ENCODE assay signal across 8 mouse cellular contexts in the genomic region with DNA sequence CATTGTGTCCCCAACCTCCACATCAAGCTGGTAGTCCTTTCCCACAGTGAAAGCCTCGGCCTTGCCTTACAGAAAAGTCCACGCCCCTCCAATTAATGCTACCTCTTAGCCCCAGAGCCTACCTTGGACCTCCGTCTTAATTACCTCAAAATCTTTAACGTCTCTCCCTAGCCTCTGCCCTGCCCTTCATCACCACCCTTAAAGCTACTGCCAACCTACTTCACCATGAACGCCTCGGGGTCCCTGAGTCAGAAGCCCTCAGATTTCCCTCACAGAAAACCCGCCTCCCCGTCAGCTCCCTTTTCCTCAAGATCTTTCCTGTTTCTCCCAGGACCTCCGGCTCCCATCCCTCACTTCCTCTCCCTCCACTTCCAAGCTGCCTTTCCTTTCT. TPM values are rescaled to one million over a fixed set of nuclear protein-coding genes. Genes with fewer than 3 reads are reported as not detected.
A peak's percentile ranks its signal among the peaks of the same experiment; 100 is the strongest.
DNase-seq lines count a peak whose midpoint lies in the region; ATAC-seq lines count a peak whose summit lies in the region.

No protein-coding gene starts in this region.

- H3K36me3 ChIP-seq in neural tube, embryonic 11.5 days (ENCODE audit: control insufficient read depth, insufficient read depth, low read length) = no peaks in the 10 kb centered on the region
- peaks cover 16% of the 10 kb centered on the region for H3K36me3 ChIP-seq in limb, embryonic 13.5 days
- H3K36me3 ChIP-seq in stomach, embryonic 15.5 days = no peaks in the 10 kb centered on the region; the same call in 1 of the 2 replicates

- H3K4me3 ChIP-seq in neural tube, embryonic 11.5 days (ENCODE audit: low read depth, low read length) = peak overlapping the region; percentile 74
- H3K4me3 ChIP-seq in limb, embryonic 13.5 days = peak overlapping the region; percentile 60
- H3K4me3 ChIP-seq in stomach, embryonic 15.5 days (replicated peaks) = peak overlapping the region; percentile 75

- no peaks in the 10 kb centered on the region for H3K27me3 ChIP-seq in neural tube, embryonic 11.5 days (ENCODE audit: control insufficient read depth, insufficient read depth, low read length)
- H3K27me3 ChIP-seq in limb, embryonic 13.5 days = no peaks in the 10 kb centered on the region
- no peaks in the 10 kb centered on the region for H3K27me3 ChIP-seq in stomach, embryonic 15.5 days (replicated peaks)

- H3K27ac ChIP-seq in neural tube, embryonic 11.5 days (ENCODE audit: low read depth, low read length) = no peak overlapping the region
- peak overlapping the region; percentile 72; the same call in 1 of the 2 replicates for H3K27ac ChIP-seq in limb, embryonic 13.5 days
- peak overlapping the region; percentile 74 for H3K27ac ChIP-seq in stomach, embryonic 15.5 days

- H3K4me1 ChIP-seq in neural tube, embryonic 11.5 days (ENCODE audit: control insufficient read depth, insufficient read depth, low read length) = peaks cover 6% of the 10 kb centered on the region
- peaks cover 22% of the 10 kb centered on the region for H3K4me1 ChIP-seq in limb, embryonic 13.5 days
- peaks cover 18% of the 10 kb centered on the region; the same call in 1 of the 2 replicates for H3K4me1 ChIP-seq in stomach, embryonic 15.5 days

- peak overlapping the region; percentile 65 for H3K4me2 ChIP-seq in neural tube, embryonic 11.5 days (ENCODE audit: low read depth)
- peak overlapping the region; percentile 74 for H3K4me2 ChIP-seq in limb, embryonic 13.5 days (replicated peaks)
- peak overlapping the region; percentile 60 for H3K4me2 ChIP-seq in stomach, embryonic 15.5 days

- H3K9me3 ChIP-seq in neural tube, embryonic 11.5 days (ENCODE audit: control insufficient read depth, low read length) = no peaks in the 10 kb centered on the region
- H3K9me3 ChIP-seq in limb, embryonic 13.5 days = no peaks in the 10 kb centered on the region
- H3K9me3 ChIP-seq in stomach, embryonic 15.5 days = no peaks in the 10 kb centered on the region

- DNase-seq in CD4-positive, CD25-positive, alpha-beta regulatory T cell, adult 2 months (ENCODE audit: low read depth, low spot score) = peak; percentile 11
- no peak for DNase-seq in neural tube, embryonic 11.5 days (ENCODE audit: low spot score)
- DNase-seq in neural tube, embryonic 10.5 days (ENCODE audit: extremely low spot score, low spot score) = no peak
- no peak for DNase-seq in layer of hippocampus, adult 11-12 months (ENCODE audit: low spot score)
- DNase-seq in layer of hippocampus, adult 9-11 months = no peak

- peak overlapping the region; percentile 69 for H3K9ac ChIP-seq in neural tube, embryonic 11.5 days (ENCODE audit: low read length)
- H3K9ac ChIP-seq in limb, embryonic 13.5 days = peak overlapping the region; percentile 71
- peak overlapping the region; percentile 54 for H3K9ac ChIP-seq in stomach, embryonic 15.5 days

- ATAC-seq in CD4-positive, CD25-positive, alpha-beta regulatory T cell, adult 4 months = no peak
- peak; percentile 43 for ATAC-seq in neural tube, embryonic 11.5 days (ENCODE audit: insufficient read depth, low FRiP score, low TSS enrichment)
- peak; percentile 15; the same call in 1 of the 2 replicates for ATAC-seq in limb, embryonic 13.5 days (ENCODE audit: low FRiP score, low read depth)
- 0 out of 2 replicates have a peak, but pooled peaks have one; percentile 18 for ATAC-seq in stomach, embryonic 15.5 days (ENCODE audit: insufficient read depth, low FRiP score, low read depth)

- under 1% methylated on average over 9 of the region's 9 CpGs for WGBS in neural tube, embryonic 11.5 days
- under 1% methylated on average over 9 of the region's 9 CpGs for WGBS in limb, embryonic 13.5 days
- under 1% methylated on average over 9 of the region's 9 CpGs for WGBS in stomach, embryonic 15.5 days

RNA-seq across cellular contexts. Expression of a gene that starts 0.6 kb away (rescaled TPM):
- 10 to 100 TPM; 28.5 to 29.4 TPM for polyA plus RNA-seq in CD4-positive, CD25-positive, alpha-beta regulatory T cell, adult 4 months (2017; shearing (Covaris generic))
- 28.6 and 28.8 TPM in 2 replicates for polyA plus RNA-seq in neural tube, embryonic 11.5 days (2014; fragmentation: Nextera tagmentation; extraction: Ambion mirVana)
- 34.1 and 34.4 TPM in 2 replicates for polyA plus RNA-seq in limb, embryonic 13.5 days (2015; fragmentation: Nextera tagmentation; extraction: Ambion mirVana)
- 25.2 and 26.4 TPM in 2 replicates for polyA plus RNA-seq in stomach, embryonic 15.5 days (2015; fragmentation: Nextera tagmentation; extraction: Ambion mirVana)

RNA-seq across cellular contexts. Expression of a gene that starts 0.7 kb away (rescaled TPM):
- polyA plus RNA-seq in CD4-positive, CD25-positive, alpha-beta regulatory T cell, adult 4 months (2017; shearing (Covaris generic)) = 10 to 100 TPM; 19.3 to 33.0 TPM
- polyA plus RNA-seq in neural tube, embryonic 11.5 days (2014; fragmentation: Nextera tagmentation; extraction: Ambion mirVana) = 20.4 and 21.5 TPM in 2 replicates
- polyA plus RNA-seq in limb, embryonic 13.5 days (2015; fragmentation: Nextera tagmentation; extraction: Ambion mirVana) = 44.1 and 45.1 TPM in 2 replicates
- polyA plus RNA-seq in stomach, embryonic 15.5 days (2015; fragmentation: Nextera tagmentation; extraction: Ambion mirVana) = 26.0 TPM in 2 replicates

RNA-seq across cellular contexts. Expression of a gene that starts 0.9 kb away (rescaled TPM):
- polyA plus RNA-seq in CD4-positive, CD25-positive, alpha-beta regulatory T cell, adult 4 months (2017; shearing (Covaris generic)) = 1 to 10 TPM in 1 of 2 experiments, under 1 TPM in 1; 0.93 to 1.4 TPM
- 1.7 and 2.1 TPM in 2 replicates for polyA plus RNA-seq in neural tube, embryonic 11.5 days (2014; fragmentation: Nextera tagmentation; extraction: Ambion mirVana)
- polyA plus RNA-seq in limb, embryonic 13.5 days (2015; fragmentation: Nextera tagmentation; extraction: Ambion mirVana) = 2.3 TPM in 2 replicates
- polyA plus RNA-seq in stomach, embryonic 15.5 days (2015; fragmentation: Nextera tagmentation; extraction: Ambion mirVana) = 1.2 and 1.3 TPM in 2 replicates

RNA-seq across cellular contexts. Expression of a gene that starts 18.3 kb away (rescaled TPM):
- polyA plus RNA-seq in CD4-positive, CD25-positive, alpha-beta regulatory T cell, adult 4 months (2017; shearing (Covaris generic)) = not detected
- not detected in 2 replicates for polyA plus RNA-seq in neural tube, embryonic 11.5 days (2014; fragmentation: Nextera tagmentation; extraction: Ambion mirVana)
- not detected in 2 replicates for polyA plus RNA-seq in limb, embryonic 13.5 days (2015; fragmentation: Nextera tagmentation; extraction: Ambion mirVana)
- polyA plus RNA-seq in stomach, embryonic 15.5 days (2015; fragmentation: Nextera tagmentation; extraction: Ambion mirVana) = not detected in 2 replicates

RNA-seq across cellular contexts. Expression of a gene that starts 36.9 kb away (rescaled TPM):
- not detected for polyA plus RNA-seq in CD4-positive, CD25-positive, alpha-beta regulatory T cell, adult 4 months (2017; shearing (Covaris generic))
- 4.8 and 5.0 TPM in 2 replicates for polyA plus RNA-seq in neural tube, embryonic 11.5 days (2014; fragmentation: Nextera tagmentation; extraction: Ambion mirVana)
- 16.8 and 16.9 TPM in 2 replicates for polyA plus RNA-seq in limb, embryonic 13.5 days (2015; fragmentation: Nextera tagmentation; extraction: Ambion mirVana)
- 0.48 and 1.2 TPM in 2 replicates for polyA plus RNA-seq in stomach, embryonic 15.5 days (2015; fragmentation: Nextera tagmentation; extraction: Ambion mirVana)
